ENCODE assay signal across 9 mouse cellular contexts in the genomic region with DNA sequence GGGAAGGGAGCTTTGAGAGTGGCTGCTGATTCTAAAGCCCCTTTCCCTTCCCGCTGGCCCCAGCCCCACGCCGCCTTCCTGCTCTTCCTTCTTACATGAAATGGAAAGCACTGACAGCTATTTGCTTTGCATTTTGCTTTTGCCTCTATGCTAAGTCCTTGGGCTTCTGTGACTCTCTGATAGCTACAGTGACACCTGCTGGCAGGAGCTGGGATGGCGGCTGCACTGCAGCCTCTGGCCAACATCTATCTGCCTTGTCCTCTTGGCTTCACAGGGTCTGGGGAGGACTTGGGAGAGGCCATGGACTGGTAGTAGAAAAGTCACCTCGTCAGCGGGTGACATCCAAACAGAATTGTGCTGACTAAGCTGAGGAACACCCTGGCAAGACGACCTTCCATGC.
DNase-seq lines count a peak whose midpoint lies in the region; TF ChIP-seq lines count a peak whose summit lies in the region.
"Had no signal": no experiment of that assay in that cellular context is flagged by ENCODE, and none has a peak within 500 bp of the region (broad histone marks: within the 10 kb centered on the region; RNA-seq: fewer than 3 reads in every experiment).

No protein-coding gene starts in this region.

- no peaks in the 10 kb centered on the region for H3K4me1 ChIP-seq in embryonic facial prominence, embryonic 10.5 days
- 0 out of 2 replicates have a peak, but pooled peaks cover 2% of the 10 kb centered on the region for H3K4me1 ChIP-seq in heart, embryonic 10.5 days
- H3K4me1 ChIP-seq in olfactory bulb, adult 2 months (ENCODE audit: control insufficient read depth, insufficient read depth, low read length): peaks cover 32% of the 10 kb centered on the region
- H3K4me1 ChIP-seq: limb, embryonic 12.5 days had no signal

- H3K27me3 ChIP-seq in embryonic facial prominence, embryonic 10.5 days (replicated peaks; ENCODE audit: low read depth, poor library complexity, severe bottlenecking): no peaks in the 10 kb centered on the region
- no peaks in the 10 kb centered on the region for H3K27me3 ChIP-seq in heart, embryonic 10.5 days (ENCODE audit: insufficient read depth, poor library complexity, severe bottlenecking)
- H3K27me3 ChIP-seq: limb, embryonic 12.5 days had no signal

- 15% methylated on average over 7 of the region's 7 CpGs for WGBS in embryonic facial prominence, embryonic 10.5 days
- WGBS in heart, embryonic 10.5 days: 12% methylated on average over 7 of the region's 7 CpGs
- 27% methylated on average over 7 of the region's 7 CpGs for WGBS in large intestine, adult 2 months
- 10% methylated on average over 7 of the region's 7 CpGs for WGBS in olfactory bulb, adult 2 months

- H3K9me3 ChIP-seq in embryonic facial prominence, embryonic 10.5 days: no peaks in the 10 kb centered on the region
- no peaks in the 10 kb centered on the region for H3K9me3 ChIP-seq in heart, embryonic 10.5 days
- H3K9me3 ChIP-seq: limb, embryonic 12.5 days had no signal

- H3K36me3 ChIP-seq in embryonic facial prominence, embryonic 10.5 days (replicated peaks): peaks cover 57% of the 10 kb centered on the region
- H3K36me3 ChIP-seq in heart, embryonic 10.5 days: peaks cover 58% of the 10 kb centered on the region

- no peak overlapping the region for H3K27ac ChIP-seq in embryonic facial prominence, embryonic 10.5 days (replicated peaks)
- no peak overlapping the region for H3K27ac ChIP-seq in heart, embryonic 10.5 days
- 0 out of 2 replicates have a peak overlapping the region, but pooled peaks have one; percentile 62 for H3K27ac ChIP-seq in olfactory bulb, adult 2 months (ENCODE audit: insufficient read depth, low read depth, low read length)
- H3K27ac ChIP-seq: limb, embryonic 12.5 days had no signal

- no peak for TF ChIP-seq POLR2A in olfactory bulb, adult 2 months (IDR thresholded peaks at IDR 0.05; ENCODE audit: insufficient read depth, low read depth, low read length)

- H3K4me3 ChIP-seq in embryonic facial prominence, embryonic 10.5 days: no peak overlapping the region
- no peak overlapping the region for H3K4me3 ChIP-seq in heart, embryonic 10.5 days
- no peak overlapping the region for H3K4me3 ChIP-seq in olfactory bulb, adult 2 months (ENCODE audit: insufficient read depth, low read depth, low read length)
- H3K4me3 ChIP-seq: limb, embryonic 12.5 days had no signal

- peak; percentile 86 for TF ChIP-seq CTCF in olfactory bulb, adult 2 months (IDR thresholded peaks at IDR 0.05; ENCODE audit: insufficient read depth, low read depth, low read length)

- DNase-seq in CD8-positive naive resting alpha-beta T cell, adult 2 months (ENCODE audit: low read depth in 2 of 2, low spot score in 2 of 2): peak; percentile 60 to 74
- peak; percentile 86 for DNase-seq in adrenal gland, postnatal 25 days
- DNase-seq in embryonic facial prominence, embryonic 10.5 days (ENCODE audit: low spot score): peak; percentile 84
- peak; percentile 83 for DNase-seq in heart, embryonic 10.5 days (ENCODE audit: low spot score)
- DNase-seq in large intestine, adult 2 months (ENCODE audit: low read depth, low spot score): peak; percentile 35
- DNase-seq in lung, adult 18-20 months: peak; percentile 63 to 76
- peak; percentile 94 for DNase-seq in testis, postnatal 10 days (ENCODE audit: low spot score)

Comparison
In these comparisons a context has a peak if more than half of its experiments do, and no peak if none do; other contexts are left out.
1. DNase-seq: peak in every context shown above with its lines; median percentile 94 in testis, postnatal 10 days; 86 in adrenal gland, postnatal 25 days; 84 in embryonic facial prominence, embryonic 10.5 days; 83 in heart, embryonic 10.5 days; 70 in lung, adult 18-20 months; 67 in CD8-positive naive resting alpha-beta T cell, adult 2 months; 35 in large intestine, adult 2 months.